Comparison of ENCODE assay signal across 8 mouse cellular contexts in the genomic region with DNA sequence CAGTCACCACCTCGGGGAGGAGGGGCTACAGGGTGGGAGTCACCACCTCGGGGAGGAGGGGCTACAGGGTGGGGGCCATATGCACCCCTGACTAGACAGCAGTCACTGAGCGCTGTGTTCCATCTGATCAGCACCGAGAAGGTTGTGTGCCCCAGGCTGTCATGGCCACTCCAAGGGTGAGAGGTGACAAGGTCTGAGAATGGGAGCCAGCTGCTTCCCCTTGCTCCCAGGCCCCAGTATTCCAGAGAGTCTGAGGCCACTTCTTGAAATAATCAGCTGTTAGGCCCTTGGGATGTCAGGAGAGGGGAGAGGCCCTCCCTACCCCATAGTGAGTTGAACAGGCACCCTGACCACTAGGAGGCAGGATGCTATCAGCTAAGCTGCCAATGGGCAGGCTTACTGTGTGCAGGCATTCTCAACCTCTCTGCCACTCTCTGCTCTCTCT. TPM values are rescaled to one million over a fixed set of nuclear protein-coding genes. Genes with fewer than 3 reads are reported as not detected.
DNase-seq lines count a peak whose midpoint lies in the region; ATAC-seq lines count a peak whose summit lies in the region.

No protein-coding gene starts in this region.

- 29% methylated on average over 4 of the region's 4 CpGs for WGBS in heart, embryonic 10.5 days
- WGBS in neural tube, embryonic 11.5 days, result 48% methylated on average over 4 of the region's 4 CpGs
- WGBS in neural tube, embryonic 15.5 days, result 55% methylated on average over 4 of the region's 4 CpGs
- WGBS in embryonic facial prominence, embryonic 14.5 days, result 25% methylated on average over 4 of the region's 4 CpGs

- H3K27ac ChIP-seq in heart, embryonic 10.5 days, result no peak overlapping the region
- no peak overlapping the region for H3K27ac ChIP-seq in neural tube, embryonic 11.5 days (ENCODE audit: low read depth, low read length)
- H3K27ac ChIP-seq in neural tube, embryonic 15.5 days (replicated peaks), result no peak overlapping the region
- H3K27ac ChIP-seq in embryonic facial prominence, embryonic 14.5 days (replicated peaks; ENCODE audit: low read depth, low read length), result no peak overlapping the region

- H3K9me3 ChIP-seq in heart, embryonic 10.5 days, result no peaks in the 10 kb centered on the region
- H3K9me3 ChIP-seq in neural tube, embryonic 11.5 days (ENCODE audit: control insufficient read depth, low read length), result no peaks in the 10 kb centered on the region
- H3K9me3 ChIP-seq in neural tube, embryonic 15.5 days (replicated peaks), result no peaks in the 10 kb centered on the region
- no peaks in the 10 kb centered on the region for H3K9me3 ChIP-seq in embryonic facial prominence, embryonic 14.5 days (ENCODE audit: control insufficient read depth, low read length)

- ATAC-seq in neural tube, embryonic 11.5 days (ENCODE audit: insufficient read depth, low FRiP score, low TSS enrichment), result no peak
- ATAC-seq in neural tube, embryonic 15.5 days (ENCODE audit: low FRiP score), result no peak
- peak; percentile 70 for ATAC-seq in embryonic facial prominence, embryonic 14.5 days (ENCODE audit: low read depth)

- no peak overlapping the region for H3K4me3 ChIP-seq in heart, embryonic 10.5 days
- H3K4me3 ChIP-seq in neural tube, embryonic 11.5 days (ENCODE audit: low read depth, low read length), result no peak overlapping the region
- no peak overlapping the region for H3K4me3 ChIP-seq in neural tube, embryonic 15.5 days (replicated peaks)
- H3K4me3 ChIP-seq in embryonic facial prominence, embryonic 14.5 days (ENCODE audit: low read depth, low read length), result no peak overlapping the region

- H3K27me3 ChIP-seq in heart, embryonic 10.5 days (ENCODE audit: insufficient read depth, poor library complexity, severe bottlenecking), result 0 out of 2 replicates have a peak, but pooled peaks cover 16% of the 10 kb centered on the region
- no peaks in the 10 kb centered on the region for H3K27me3 ChIP-seq in neural tube, embryonic 11.5 days (ENCODE audit: control insufficient read depth, insufficient read depth, low read length)
- peaks cover 13% of the 10 kb centered on the region; the same call in 1 of the 2 replicates for H3K27me3 ChIP-seq in neural tube, embryonic 15.5 days (replicated peaks)
- no peaks in the 10 kb centered on the region for H3K27me3 ChIP-seq in embryonic facial prominence, embryonic 14.5 days (replicated peaks; ENCODE audit: control insufficient read depth, insufficient read depth, low read length)

- peak; percentile 4 to 7 for DNase-seq in heart, adult 18-20 months
- no peak for DNase-seq in heart, embryonic 10.5 days (ENCODE audit: low spot score)
- peak; percentile 29 for DNase-seq in neural tube, embryonic 11.5 days (ENCODE audit: low spot score)
- peak; percentile 45 for DNase-seq in embryonic facial prominence, embryonic 14.5 days (ENCODE audit: low spot score)
- peak; percentile 55 for DNase-seq in retina, embryonic 14.5 days (ENCODE audit: low spot score)
- no peak for DNase-seq in right cerebral cortex, postnatal 4 days
- no peak for DNase-seq in urinary bladder, adult 2 months (ENCODE audit: low spot score)

- H3K36me3 ChIP-seq in heart, embryonic 10.5 days, result no peaks in the 10 kb centered on the region
- no peaks in the 10 kb centered on the region for H3K36me3 ChIP-seq in neural tube, embryonic 11.5 days (ENCODE audit: control insufficient read depth, insufficient read depth, low read length)
- H3K36me3 ChIP-seq in neural tube, embryonic 15.5 days, result no peaks in the 10 kb centered on the region
- no peaks in the 10 kb centered on the region for H3K36me3 ChIP-seq in embryonic facial prominence, embryonic 14.5 days (ENCODE audit: control insufficient read depth, insufficient read depth, low read length)

- H3K4me1 ChIP-seq in heart, embryonic 10.5 days, result peaks cover 22% of the 10 kb centered on the region
- H3K4me1 ChIP-seq in neural tube, embryonic 11.5 days (ENCODE audit: control insufficient read depth, insufficient read depth, low read length), result no peaks in the 10 kb centered on the region
- H3K4me1 ChIP-seq in neural tube, embryonic 15.5 days, result no peaks in the 10 kb centered on the region
- H3K4me1 ChIP-seq in embryonic facial prominence, embryonic 14.5 days (ENCODE audit: control insufficient read depth, insufficient read depth, low read length), result no peaks in the 10 kb centered on the region

- no peak overlapping the region for H3K4me2 ChIP-seq in neural tube, embryonic 11.5 days (ENCODE audit: low read depth)
- no peak overlapping the region for H3K4me2 ChIP-seq in neural tube, embryonic 15.5 days
- no peak overlapping the region for H3K4me2 ChIP-seq in embryonic facial prominence, embryonic 14.5 days (ENCODE audit: low read depth, low read length)

- H3K9ac ChIP-seq in neural tube, embryonic 11.5 days (ENCODE audit: low read length), result no peak overlapping the region
- H3K9ac ChIP-seq in neural tube, embryonic 15.5 days (replicated peaks), result no peak overlapping the region
- no peak overlapping the region for H3K9ac ChIP-seq in embryonic facial prominence, embryonic 14.5 days (ENCODE audit: low read depth, low read length)

RNA-seq across cellular contexts. Expression of a gene that starts 46.8 kb away (rescaled TPM):
- not detected for total RNA-seq in heart, adult 18-20 months (2021)
- polyA plus RNA-seq in heart, embryonic 10.5 days (2016; fragmentation: Nextera tagmentation; extraction: Ambion mirVana), result 0.09 and 0.34 TPM in 2 replicates
- 0.47 TPM in 1 of 2 replicates, not detected in the other for polyA plus RNA-seq in neural tube, embryonic 11.5 days (2014; fragmentation: Nextera tagmentation; extraction: Ambion mirVana)
- polyA plus RNA-seq in neural tube, embryonic 15.5 days (2015; fragmentation: Nextera tagmentation; extraction: Ambion mirVana), result 0.18 and 0.33 TPM in 2 replicates
- polyA plus RNA-seq in embryonic facial prominence, embryonic 14.5 days (2014; fragmentation: Nextera tagmentation; extraction: Ambion mirVana), result 0.30 and 0.49 TPM in 2 replicates
- 0.98 and 1.4 TPM in 2 replicates for polyA plus RNA-seq in urinary bladder, adult 2 months (2012; rRNA removed)

Comparison
In these comparisons a context has a peak if more than half of its experiments do, and no peak if none do; other contexts are left out.
1. DNase-seq: peak in heart, adult 18-20 months (2 of 2), neural tube, embryonic 11.5 days (single experiment), embryonic facial prominence, embryonic 14.5 days (single experiment) and retina, embryonic 14.5 days (single experiment); none in heart, embryonic 10.5 days (single experiment), right cerebral cortex, postnatal 4 days (single experiment) and urinary bladder, adult 2 months (single experiment).